Mouse (Mus musculus) gastrocnemius, postnatal 10 days (tissue): ENCODE results near the gene Arhgap1. TPM values are rescaled to one million over a fixed set of nuclear protein-coding genes. Genes with fewer than 3 reads are reported as not detected.
A peak's percentile ranks its signal among the peaks of the same experiment; 100 is the strongest.

ENCODE experiments used
- DNase-seq: peaks from one replicate; pipeline ENCODE4 v3.0.0; 2021; ENCODE audit warnings: mixed read lengths
- total RNA-seq, 2 experiments: library from RNA; stranded (reverse); gene quantifications; 2 replicates each; pipeline ENCODE4 v1.2.3; 2021

Gene Arhgap1
- total RNA-seq, 2 experiments from 2014 or later: 23.6 to 28.1 TPM

DNA sequence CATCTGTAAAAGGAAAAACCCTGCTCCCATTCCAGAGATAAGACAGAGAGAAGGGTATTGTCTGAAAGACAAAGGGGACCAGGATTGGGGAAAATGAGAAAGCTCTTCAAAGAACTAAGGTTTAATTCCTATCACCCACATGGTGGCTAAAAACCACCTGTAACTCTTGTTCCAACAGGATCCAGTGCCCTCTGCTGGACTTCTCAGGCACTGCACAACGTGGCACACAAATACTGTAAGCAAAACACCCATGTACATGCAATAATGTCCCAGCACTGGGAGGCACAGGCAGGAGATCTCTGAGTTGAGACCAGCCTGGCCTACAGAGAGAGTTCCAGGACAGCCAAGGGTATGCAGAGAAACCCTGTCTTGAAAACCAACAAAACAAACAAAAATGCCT, 2.9 kb upstream of the Arhgap1 start:
- peak; percentile 48 for DNase-seq

DNA sequence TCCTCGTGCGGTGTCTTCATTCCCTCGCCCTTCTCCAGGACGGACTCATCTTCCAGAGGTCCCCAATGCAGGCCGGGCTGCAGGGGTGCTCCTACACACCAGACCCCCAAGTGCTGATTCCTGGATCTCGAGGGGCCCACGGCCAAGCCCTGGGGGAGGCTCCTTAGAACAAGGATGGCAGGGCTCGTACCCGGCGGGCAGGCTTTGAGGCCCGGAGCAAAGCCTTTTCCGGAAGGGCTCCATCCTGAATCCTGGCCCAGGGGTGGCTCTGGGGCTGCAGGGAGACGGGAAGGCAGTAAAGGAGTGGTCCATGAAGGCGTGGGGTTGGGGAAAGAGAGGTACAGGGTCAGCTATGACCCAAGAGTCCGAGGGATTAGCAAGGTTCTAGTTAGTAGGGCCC, 508 bp upstream of the Arhgap1 start:
- no peak for DNase-seq

DNA sequence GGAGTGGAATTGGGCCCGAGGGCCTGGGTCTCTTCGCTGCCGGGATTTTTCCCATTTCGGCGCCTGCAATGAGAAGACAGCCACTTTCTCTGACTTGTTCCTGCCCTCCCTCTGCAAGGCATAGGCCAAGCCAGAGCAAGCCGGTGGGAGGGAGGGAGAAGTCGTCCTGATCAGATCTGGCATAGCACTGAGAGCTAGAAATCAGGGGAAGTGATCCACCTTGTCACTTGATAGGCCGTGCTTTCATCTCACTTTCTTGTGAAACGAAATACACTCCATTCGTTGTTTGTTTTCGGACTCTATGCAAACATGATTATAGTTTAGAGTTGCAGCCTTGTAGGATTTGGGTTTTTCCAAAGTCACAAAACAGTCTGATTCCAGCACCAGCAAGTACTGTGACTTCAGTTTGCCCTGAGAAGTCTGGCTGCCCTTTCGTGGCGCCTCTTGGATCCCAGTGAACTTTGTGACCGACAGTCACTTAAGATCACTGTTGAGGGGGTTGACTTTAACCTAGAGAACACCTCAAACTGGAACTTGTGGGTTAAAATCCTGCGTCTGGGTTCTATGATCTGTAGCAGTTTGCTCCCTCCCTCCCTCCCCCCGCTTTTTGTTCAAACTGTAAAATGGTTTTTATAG, 818 bp downstream of the Arhgap1 start:
- no peak for DNase-seq

DNA sequence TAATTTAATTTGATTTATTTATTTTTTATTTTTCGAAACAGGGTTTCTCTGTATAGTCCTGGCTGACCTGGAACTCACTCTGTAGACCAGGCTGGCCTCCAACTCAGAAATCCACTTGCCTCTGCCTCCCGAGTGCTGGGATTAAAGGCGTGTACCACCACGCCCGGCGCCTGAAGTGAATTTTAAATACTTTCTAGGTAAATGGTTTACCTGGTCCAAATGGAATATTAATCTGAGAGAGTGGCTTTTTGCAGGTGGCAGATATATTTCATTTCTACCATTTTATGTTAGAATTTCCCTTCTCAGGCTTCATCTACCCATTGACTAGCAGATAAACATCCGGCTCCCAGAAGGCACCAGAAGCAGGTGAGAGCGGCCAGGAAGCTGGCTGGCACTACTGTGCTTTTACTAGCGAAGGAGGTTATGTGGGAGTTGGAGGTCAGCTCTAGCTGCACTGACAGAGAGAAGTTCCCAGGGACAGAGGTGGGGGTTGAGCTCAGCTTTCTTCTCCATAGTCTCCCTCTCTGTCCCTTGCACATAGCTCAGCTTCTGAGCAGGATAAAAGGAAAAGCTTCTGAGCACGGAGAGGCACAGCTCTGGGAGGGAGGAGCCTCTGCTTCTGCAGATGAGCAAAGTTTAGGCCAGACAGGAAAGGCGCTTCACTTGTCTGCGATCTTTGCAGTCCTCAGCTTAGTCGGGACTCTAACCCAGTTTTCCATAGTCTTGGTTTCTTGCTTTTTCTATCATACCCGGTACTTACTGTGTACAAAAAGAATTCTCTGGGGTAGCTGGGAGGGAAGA, 2.0 kb downstream of the Arhgap1 start:
- DNase-seq: no peak

DNA sequence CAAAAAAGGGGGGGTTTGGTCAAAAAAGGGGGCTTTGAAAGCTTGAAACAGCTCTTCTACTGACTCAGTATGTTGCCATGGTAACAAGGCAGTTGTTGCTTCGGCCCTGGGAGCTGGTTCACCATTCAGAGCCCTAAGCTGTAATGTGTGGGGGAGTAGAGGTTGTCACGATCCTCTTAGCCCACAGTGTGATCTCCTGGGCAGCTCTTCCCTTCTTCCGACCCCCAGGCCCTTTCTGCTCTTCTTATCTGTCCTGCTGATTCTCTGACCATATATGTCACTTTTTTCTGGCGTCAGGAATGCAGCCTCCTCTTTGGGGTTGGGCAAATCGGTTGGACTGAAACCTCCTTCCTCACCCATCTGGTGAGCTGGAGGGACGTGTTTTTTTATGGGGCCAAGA, 3.2 kb downstream of the Arhgap1 start:
- no peak for DNase-seq

DNA sequence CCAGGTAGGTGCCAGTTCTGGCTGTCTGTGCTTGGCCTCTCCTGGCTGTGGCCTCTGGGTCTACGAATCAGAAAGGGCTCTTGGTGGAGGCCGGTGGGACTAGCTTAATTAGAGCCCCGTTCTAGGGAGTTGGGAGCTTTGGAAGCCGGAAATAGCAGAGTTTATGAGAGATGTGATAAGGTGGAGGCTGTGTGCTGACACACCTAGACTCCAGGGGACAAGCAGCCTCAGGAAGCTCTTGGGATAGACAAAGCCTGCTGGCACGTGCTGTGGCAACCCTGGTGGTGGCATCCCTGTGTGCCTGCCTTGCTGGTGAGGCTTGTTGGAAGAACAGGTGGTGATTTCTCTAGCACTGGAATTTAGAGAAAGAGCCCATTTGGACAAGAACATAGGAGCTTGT, 5.7 kb downstream of the Arhgap1 start:
- DNase-seq: no peak

DNA sequence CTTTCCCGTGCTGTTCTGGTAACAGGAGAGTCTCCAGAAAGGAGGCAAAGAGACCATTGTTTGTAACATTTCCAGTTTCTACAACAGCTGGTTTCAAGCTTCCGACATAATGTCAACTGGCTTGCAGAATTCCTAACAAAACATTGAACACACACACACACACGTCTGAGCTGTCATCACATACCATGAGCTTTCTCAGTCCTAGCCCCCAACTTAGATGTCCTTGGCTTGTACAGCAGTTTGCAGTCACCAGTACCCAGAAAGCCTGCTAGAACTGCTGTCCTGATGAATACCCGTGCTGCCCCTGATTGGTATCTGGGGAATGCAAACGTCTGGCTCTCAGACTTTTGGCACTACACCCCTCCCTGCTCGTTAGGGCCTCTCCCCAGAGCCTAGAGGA, 6.2 kb downstream of the Arhgap1 start:
- no peak for DNase-seq

DNA sequence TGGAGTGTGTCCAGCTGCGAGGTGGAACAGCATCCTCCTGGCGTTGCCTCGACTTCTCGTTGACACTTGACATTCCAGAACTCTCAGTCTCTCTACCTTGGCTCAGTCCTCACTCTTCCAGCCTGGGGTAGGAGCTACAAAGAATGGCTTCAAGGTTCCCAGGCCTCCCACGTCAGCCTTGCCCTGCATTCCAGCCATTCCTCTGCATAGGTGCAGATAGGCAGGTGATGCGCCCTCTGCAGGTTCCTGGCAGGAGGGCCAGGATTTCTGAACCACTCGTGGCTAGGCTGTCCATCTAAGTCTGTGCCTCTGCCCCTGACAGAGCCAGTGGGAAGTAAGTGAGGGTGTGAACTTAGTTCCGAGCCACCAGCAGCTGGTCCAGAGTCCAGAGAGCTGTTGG, 7.1 kb downstream of the Arhgap1 start:
- no peak for DNase-seq

DNA sequence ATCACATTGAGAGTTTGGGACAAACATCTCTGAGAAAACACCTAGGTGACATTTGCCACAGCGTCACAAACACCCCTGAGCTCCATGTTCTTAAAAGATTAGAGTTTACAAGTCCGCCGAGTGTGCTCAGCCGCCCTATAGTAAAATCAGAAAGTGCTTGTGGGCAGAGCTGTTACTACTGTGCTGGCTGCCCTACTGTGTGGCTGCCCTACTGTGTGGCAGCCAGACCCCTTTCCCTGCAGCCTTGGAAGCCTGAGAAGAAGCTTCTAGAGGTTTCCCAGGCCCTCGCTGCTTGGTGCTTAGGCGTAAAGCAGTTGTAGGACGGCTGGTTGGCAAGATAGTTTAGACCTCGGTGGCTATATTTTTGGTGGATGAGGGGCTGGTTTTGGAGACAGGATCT, 10.0 kb downstream of the Arhgap1 start:
- DNase-seq: no peak

DNA sequence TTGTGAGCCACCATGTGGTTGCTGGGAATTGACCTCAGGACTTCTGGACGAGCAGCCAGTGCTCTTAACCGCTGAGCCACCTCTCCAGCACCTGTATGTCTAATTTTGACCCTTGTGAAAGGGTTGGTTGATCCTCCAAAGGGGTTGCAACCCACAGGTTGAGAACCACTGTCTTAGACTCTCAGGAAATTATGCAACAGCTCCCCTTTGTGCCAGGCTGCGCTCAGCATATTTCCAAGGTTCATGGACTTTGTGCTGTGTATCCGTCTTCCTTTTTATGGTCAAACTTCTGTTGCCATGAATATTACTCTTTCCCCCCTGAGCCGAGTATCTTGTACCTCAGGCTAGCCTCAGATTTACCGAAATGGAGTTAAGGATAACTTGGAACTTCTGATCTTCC, 11.3 kb downstream of the Arhgap1 start:
- no peak for DNase-seq

DNA sequence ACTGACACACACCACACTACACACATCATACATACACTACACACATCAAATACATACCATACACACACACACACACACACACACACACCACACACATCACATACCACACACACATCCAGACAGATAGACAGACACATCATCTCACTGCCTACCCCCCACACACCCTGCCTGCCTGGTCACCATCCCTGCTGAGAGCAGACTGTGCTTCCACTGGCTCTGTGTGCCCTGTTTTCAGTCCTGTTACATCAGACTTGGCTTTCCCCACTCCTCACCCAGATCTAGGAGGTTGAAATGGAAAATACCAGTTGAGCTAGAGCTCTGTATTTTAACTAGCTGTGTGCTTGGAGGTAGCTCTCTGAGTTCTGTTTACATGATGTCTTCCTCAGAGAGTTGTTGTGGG, 15.1 kb downstream of the Arhgap1 start:
- DNase-seq: no peak

DNA sequence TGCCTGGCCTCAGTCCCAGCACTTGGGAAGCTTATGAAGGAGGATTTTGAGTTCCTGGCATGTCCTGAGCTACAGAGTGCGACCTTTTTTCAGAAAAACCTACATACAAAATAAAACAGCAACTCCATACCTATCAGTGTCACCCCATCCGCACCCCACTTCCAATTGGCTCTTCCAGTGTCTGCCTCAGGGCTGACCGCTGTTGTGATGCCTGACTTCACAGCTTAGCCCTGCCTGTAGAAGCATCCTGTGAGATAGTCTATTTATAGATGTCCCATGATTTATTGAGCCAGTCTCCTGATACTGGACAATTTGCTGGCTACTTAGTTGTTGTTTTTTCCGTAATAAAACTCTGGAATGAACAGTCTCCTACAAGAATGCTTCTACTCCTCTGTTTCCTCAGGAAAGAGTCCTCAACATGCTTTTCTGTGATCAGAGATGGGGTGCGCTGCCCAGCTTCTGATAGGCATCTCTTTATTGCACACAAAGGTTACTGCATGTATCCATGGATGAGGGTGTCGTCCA, 16.8 kb downstream of the Arhgap1 start:
- no peak for DNase-seq

DNA sequence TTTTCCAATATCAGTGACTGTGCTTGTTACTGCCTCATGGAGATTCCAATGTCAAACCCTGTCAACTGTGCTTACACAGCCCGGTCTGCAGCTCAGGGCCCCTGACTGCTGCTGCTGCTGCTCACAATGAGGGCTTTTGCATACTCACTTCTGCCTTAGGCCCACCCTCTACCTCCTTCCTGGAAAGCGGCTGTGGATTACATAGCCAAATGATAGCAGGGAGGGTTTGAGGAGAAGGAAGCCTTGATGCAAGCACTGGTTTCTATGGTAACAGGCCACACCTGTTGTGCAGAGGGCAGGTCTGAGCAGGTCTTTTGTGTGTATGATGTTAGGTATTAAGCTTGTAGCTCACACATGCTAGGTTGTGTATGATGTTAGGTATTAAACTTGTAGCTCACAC, 18.1 kb downstream of the Arhgap1 start:
- DNase-seq: no peak

DNA sequence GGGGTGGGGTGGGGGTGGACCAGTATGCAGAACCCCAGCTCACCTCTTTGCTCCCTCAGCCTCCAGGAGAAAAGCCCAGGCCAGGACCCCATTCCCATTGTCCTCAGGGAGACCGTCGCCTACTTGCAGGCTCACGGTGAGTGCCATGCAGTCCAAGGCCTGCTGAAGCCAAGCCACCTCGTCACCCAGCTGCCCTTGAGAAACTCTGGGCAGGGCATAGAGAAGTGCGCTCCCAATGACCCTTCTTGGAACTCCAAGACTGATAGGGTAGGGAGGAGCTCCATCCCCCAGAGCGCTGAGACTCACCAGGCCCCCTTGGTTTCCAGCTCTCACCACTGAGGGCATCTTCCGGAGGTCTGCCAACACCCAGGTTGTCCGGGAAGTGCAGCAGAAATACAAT, 19.7 kb downstream of the Arhgap1 start:
- DNase-seq: no peak

DNA sequence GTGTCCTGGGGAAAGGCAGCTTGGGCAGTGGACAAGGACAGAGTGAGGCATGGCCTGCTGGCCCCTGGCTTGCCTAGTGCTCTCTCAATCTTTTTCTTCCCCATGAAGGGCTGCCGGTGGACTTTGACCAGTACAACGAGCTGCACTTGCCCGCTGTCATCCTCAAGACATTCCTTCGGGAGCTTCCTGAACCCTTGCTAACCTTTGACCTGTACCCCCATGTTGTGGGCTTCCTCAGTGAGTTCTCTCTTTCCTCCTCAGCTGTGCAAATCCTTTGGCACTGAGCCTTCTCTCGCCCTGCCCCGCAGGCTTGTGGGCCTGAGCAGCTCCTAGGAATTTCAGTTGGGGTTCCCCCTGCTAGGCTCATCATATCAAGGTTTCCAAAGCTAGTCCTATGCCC, 20.4 kb downstream of the Arhgap1 start:
- DNase-seq: no peak

DNA sequence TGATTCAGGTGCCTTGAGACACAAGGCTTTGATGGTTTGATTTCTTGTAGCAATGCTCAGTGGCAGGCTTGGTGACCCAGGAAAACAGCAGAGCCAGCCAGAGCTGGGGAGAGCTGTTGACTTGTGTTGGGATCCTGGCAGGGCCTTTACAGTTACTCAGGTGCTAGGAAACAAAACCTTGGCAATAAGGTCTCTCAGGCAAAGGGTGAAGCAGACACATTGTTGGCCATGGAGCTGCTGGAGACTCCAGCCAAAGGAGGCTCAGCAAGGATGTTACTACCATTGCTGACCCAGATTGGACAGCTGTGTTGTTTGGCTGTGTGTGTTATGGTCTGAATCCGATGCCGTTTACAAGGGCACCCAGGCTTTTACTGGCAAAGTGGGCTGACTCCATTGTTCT, 23.9 kb downstream of the Arhgap1 start:
- no peak for DNase-seq

DNA sequence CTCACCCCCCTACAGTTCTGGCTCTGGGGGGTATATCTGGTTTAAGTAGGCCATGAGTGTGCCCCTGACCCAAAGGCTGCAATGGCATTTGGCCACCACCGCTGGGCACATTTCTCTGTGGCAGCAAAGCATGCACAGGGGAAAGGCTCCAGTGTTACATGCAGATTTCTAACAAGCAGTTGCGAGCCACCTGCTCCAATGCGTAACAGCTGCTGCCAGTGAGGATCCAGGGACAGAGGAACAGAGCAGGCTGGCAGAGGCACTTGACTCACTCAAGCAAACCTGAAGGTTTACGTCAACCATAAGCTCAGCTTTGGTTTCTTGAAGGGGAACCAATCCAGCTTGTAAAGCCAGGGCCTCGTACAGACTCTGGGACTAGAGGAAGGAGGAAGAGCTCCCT, 25.2 kb downstream of the Arhgap1 start:
- DNase-seq: peak; percentile 20

DNA sequence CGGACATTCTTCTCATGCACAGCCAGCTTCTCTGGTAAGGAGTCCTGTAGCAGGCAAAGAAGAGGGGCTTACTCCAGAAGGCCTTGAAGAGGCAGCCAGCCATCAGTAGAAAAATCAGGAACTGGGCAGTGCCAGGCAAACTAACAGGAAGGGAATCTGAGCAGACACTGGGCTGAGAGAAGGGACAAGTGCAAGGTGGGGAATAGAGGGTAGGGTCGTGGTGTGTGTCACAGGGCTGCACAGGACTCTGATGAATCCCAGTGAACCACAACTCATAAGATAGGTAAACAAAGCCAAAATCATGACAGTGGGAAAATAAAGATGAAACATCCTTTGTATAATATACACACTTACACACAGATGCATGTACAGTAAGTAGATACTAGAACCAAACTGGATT, 26.8 kb downstream of the Arhgap1 start:
- DNase-seq: no peak

DNA sequence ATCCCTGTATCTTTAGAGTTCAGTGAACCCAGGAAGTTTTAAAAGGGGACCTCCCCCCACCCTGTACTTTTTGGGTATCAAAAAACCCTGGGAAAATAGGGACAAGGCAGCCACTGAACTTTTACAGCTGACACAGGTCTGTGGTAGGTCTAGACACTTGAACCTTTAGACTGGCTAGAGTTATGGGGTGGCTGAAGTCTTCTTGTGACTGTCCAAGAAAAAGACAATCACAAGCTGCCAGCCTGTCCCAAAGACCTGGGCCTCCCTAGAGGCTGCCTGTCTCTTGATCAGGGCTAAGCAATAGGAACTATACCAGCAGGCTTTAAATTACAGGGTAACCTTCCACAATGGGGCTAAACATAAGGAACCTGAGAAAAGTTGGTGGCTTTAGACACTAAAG, 27.3 kb downstream of the Arhgap1 start:
- DNase-seq: no peak

DNA sequence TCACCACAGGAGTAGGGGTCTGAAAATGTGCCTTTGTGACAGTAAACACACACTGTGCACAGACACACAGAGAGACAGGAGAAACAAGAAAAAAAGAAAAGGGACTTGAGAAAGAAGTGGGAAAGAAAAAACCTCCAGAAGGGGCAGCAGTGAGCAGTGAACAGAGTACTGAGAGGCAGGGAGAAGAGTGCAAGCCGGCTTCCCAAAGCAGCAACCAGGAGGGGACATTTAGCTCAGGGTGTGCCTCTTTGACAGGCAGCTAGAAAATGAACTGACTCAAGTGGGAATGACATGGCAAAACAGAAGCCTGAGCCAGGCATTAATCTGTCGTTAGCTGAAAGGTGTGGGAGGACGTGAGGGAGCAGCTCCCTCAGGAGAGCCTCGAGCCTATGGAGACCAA, 33.2 kb downstream of the Arhgap1 start:
- peak; percentile 37 for DNase-seq

DNA sequence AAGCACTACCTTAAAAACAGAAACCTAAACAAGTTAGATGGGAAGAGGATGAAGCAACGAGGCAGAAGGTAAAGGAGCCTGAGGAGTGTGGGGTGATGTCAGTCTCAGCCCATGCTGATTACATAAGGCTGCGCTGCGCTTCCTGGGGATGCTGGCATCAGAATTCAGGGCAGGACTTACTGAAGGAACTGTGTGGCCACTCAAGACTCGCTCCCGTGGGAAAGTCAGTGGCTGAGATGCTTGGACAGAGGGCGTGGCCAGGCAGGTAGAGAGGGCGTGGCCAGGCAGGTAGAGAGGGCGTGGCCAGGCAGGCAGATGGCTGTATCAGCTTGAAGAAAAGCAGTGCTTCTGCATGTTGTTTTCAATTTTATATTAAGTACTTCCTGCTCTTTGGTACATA, 34.3 kb downstream of the Arhgap1 start:
- DNase-seq: no peak

DNA sequence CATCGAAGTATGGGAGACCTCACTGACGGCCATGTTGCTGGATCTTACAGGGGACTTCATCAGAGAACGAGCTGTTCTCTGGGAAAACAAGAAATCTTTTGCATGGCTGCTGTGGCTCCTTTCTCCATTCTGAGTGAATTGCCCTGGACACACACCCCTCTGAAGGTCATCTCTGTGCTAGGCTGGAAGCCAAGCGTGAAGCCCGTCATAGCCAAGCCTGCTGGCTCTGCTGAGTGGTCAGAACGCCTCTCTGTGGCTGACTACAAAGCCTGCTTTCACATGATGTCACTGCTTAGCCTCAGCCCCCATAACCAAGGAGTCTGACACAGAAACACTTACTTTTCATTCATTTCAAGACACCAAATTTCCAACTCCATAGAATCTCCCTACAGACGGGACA, 39.8 kb downstream of the Arhgap1 start:
- DNase-seq: no peak

DNA sequence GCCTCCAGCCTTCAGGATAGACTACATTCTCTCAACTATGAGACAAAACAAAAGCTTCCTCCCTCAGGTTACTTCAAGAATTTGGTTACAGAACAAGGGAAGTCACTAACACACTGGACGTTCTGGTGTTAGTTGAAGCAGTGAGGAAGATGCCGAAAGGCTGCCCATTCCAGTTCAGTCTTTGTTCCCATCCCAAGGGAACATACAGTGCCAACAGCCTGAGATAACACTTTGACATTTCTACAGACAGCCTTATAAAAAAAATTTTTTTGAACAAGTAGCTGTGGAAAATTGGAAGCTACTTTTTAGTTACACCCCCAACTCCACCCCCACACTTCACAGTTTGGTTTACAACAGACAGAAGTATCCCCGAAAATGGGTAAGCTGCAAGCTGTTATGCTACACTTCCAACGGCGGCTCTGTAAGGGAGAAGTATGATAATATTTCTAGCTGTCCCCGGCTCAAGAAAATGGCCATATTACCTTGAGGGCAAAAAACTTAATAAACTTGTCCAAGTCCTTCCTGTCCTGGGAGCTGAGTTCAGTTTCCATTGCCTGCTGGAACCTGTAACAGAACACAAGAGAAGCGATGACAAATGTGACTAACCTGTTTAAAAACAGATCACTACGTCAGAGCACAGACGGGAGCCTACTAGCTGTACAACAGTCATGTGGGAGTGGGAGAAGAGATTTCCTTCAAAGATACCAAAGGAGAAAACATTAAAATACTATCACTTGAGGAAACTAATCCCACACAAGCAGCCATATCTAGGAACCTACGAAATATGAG, 46.0 kb downstream of the Arhgap1 start:
- no peak for DNase-seq
